Mouse (Mus musculus) embryonic facial prominence, embryonic 11.5 days (tissue): ENCODE data around the gene Mfap4. TPM values are rescaled to one million over a fixed set of nuclear protein-coding genes. Genes with fewer than 3 reads are reported as not detected.

Experiments used
- ATAC-seq: fragments of 200-750 bp; cut with Nextera tagmentation; replicated peaks from 2 replicates; pipeline ENCODE4 v1.8.0; 2017; ENCODE audit warnings: low read depth; ENCODE audit not compliant: insufficient number of reproducible peaks, low FRiP score, low TSS enrichment
- DNase-seq: peaks from one replicate; pipeline ENCODE4 v3.0.0-alpha.2; 2015; ENCODE audit warnings: low spot score
- H3K27ac ChIP-seq: fragments of 300-500 bp; sonication (generic); replicated peaks from 2 replicates; pipeline ENCODE4 v1.5.1; 2014; ENCODE audit warnings: mild to moderate bottlenecking, low read depth, low read length, control low read depth
- H3K27me3 ChIP-seq: fragments of 300-500 bp; sonication (generic); 2 replicates; pipeline ENCODE4 v1.6.1; 2014; ENCODE audit warnings: mild to moderate bottlenecking, low read length, moderate library complexity, mixed read lengths; ENCODE audit not compliant: control insufficient read depth, insufficient read depth
- H3K36me3 ChIP-seq: fragments of 300-500 bp; sonication (generic); replicated peaks from 2 replicates; pipeline ENCODE4 v1.6.1; 2014; ENCODE audit warnings: low read depth, mild to moderate bottlenecking, low read length, moderate library complexity, mixed read lengths; ENCODE audit not compliant: control insufficient read depth, insufficient read depth
- H3K4me1 ChIP-seq: fragments of 300-500 bp; sonication (generic); 2 replicates; pipeline ENCODE4 v1.6.1; 2014; ENCODE audit warnings: low read length, mixed read lengths; ENCODE audit not compliant: control insufficient read depth, insufficient read depth
- H3K4me2 ChIP-seq: fragments of 300-500 bp; sonication (generic); 2 replicates; pipeline ENCODE4 v1.6.1; 2014; ENCODE audit warnings: low read depth, mild to moderate bottlenecking, control low read depth, low read length, moderate library complexity
- H3K4me3 ChIP-seq: fragments of 300-500 bp; sonication (generic); 2 replicates; pipeline ENCODE4 v1.5.1; 2014; ENCODE audit warnings: low read depth, low read length, control low read depth
- H3K9ac ChIP-seq: fragments of 300-500 bp; sonication (generic); replicated peaks from 2 replicates; pipeline ENCODE4 v1.6.1; 2014; ENCODE audit warnings: mild to moderate bottlenecking, control low read depth, low read length
- H3K9me3 ChIP-seq: fragments of 300-500 bp; sonication (generic); replicated peaks from 2 replicates; pipeline ENCODE4 v1.6.1; 2016; ENCODE audit warnings: mild to moderate bottlenecking, low read length, inconsistent platforms, mixed read lengths; ENCODE audit not compliant: control insufficient read depth
- WGBS: fragments of 180-500 bp; shearing (Covaris S2); extraction: QIAGEN DNeasy Blood & Tissue Kit; methylation state at CpG from one replicate; pipeline ENCODE4 v1.1.7; 2014; 5-methylcytosine and 5-hydroxymethylcytosine counted together
- polyA plus RNA-seq: library from polyadenylated mRNA; unstranded; fragments of >200 nt; fragmentation: Nextera tagmentation; extraction: Ambion mirVana; gene quantifications from 2 replicates; pipeline ENCODE4 v1.2.1, GENCODE M21; 2014

Gene Mfap4
- polyA plus RNA-seq, 1 experiment from 2014 or later: 234 TPM

- Histone ChIP-seq H3K27ac (peak overlapping the region; percentile 79), H3K36me3 (peaks cover 11% of the 10 kb centered on the region; the same call in 1 of the 2 replicates), H3K4me1 (no peaks in the 10 kb centered on the region), H3K27me3 (no peaks in the 10 kb centered on the region), H3K9me3 (no peaks in the 10 kb centered on the region), H3K4me2 (peak overlapping the region; percentile 74), H3K4me3 (peak overlapping the region; percentile 89), H3K9ac (peak overlapping the region; percentile 88)
- ATAC-seq: peak; percentile 37
- no peak for DNase-seq
- 2% methylated on average over 46 of the region's 50 CpGs for WGBS
Measured at GRCm38 (mm10) chr11:61493525-61494128, 8.4 kb downstream of the Mfap4 start.

GRCm38 (mm10) chr11:61494129-61494997 lies 9.1 kb downstream of the Mfap4 start, which contains the start of gene Mapk7:
Gene Mapk7 (minus strand): TSS chr11:61494406.
- peak within 1 kb of the TSS; percentile 88 for H3K9ac ChIP-seq
- peak within 1 kb of the TSS; percentile 89 for H3K4me3 ChIP-seq
- no peaks in the 10 kb centered on the region for H3K9me3 ChIP-seq
- ATAC-seq (peak; percentile 94), DNase-seq (peak; percentile 100)
- H3K27me3 ChIP-seq: no peaks in the 10 kb centered on the region
- H3K4me1 ChIP-seq: no peaks in the 10 kb centered on the region
- H3K27ac ChIP-seq: peak within 1 kb of the TSS; percentile 82
- H3K4me2 ChIP-seq: peak within 1 kb of the TSS; percentile 74
- WGBS: under 1% methylated on average over 59 of the region's 62 CpGs
- H3K36me3 ChIP-seq: peaks cover 11% of the 10 kb centered on the region; the same call in 1 of the 2 replicates

- Histone ChIP-seq H3K36me3 (peaks cover 7% of the 10 kb centered on the region; the same call in 1 of the 2 replicates), H3K4me2 (no peak overlapping the region), H3K27ac (no peak overlapping the region), H3K4me3 (no peak overlapping the region), H3K4me1 (no peaks in the 10 kb centered on the region), H3K9ac (no peak overlapping the region), H3K27me3 (no peaks in the 10 kb centered on the region), H3K9me3 (no peaks in the 10 kb centered on the region)
- no peak for DNase-seq
- ATAC-seq: no peak
- WGBS: 91% methylated on average over 2 of the region's 2 CpGs
Measured at GRCm38 (mm10) chr11:61495528-61495927, 10.3 kb downstream of the Mfap4 start.

- no peak overlapping the region for H3K27ac ChIP-seq
- no peak for DNase-seq
- WGBS: 85% methylated on average over 1 of the region's 1 CpGs
- no peak for ATAC-seq
- no peaks in the 10 kb centered on the region for H3K9me3 ChIP-seq
- no peaks in the 10 kb centered on the region for H3K27me3 ChIP-seq
- no peaks in the 10 kb centered on the region for H3K4me1 ChIP-seq
- H3K4me2 ChIP-seq: no peak overlapping the region
- H3K9ac ChIP-seq: no peak overlapping the region
- H3K4me3 ChIP-seq: no peak overlapping the region
- no peaks in the 10 kb centered on the region for H3K36me3 ChIP-seq
Measured at GRCm38 (mm10) chr11:61497490-61497889, 12.3 kb downstream of the Mfap4 start.

GRCm38 (mm10) chr11:61498736-61499504 lies 13.7 kb downstream of the Mfap4 start:
- no peak overlapping the region for H3K27ac ChIP-seq
- H3K9me3 ChIP-seq: no peaks in the 10 kb centered on the region
- H3K4me2 ChIP-seq: no peak overlapping the region
- H3K27me3 ChIP-seq: no peaks in the 10 kb centered on the region
- DNase-seq (no peak), ATAC-seq (no peak)
- H3K9ac ChIP-seq: no peak overlapping the region
- WGBS: 67% methylated on average over 6 of the region's 6 CpGs
- H3K36me3 ChIP-seq: no peaks in the 10 kb centered on the region
- no peak overlapping the region for H3K4me3 ChIP-seq
- H3K4me1 ChIP-seq: no peaks in the 10 kb centered on the region

GRCm38 (mm10) chr11:61503933-61504332 lies 18.7 kb downstream of the Mfap4 start:
- Histone ChIP-seq H3K36me3 (no peaks in the 10 kb centered on the region), H3K4me3 (no peak overlapping the region), H3K27me3 (no peaks in the 10 kb centered on the region), H3K9ac (no peak overlapping the region), H3K4me1 (peaks cover 3% of the 10 kb centered on the region; the same call in 1 of the 2 replicates), H3K9me3 (no peaks in the 10 kb centered on the region), H3K27ac (no peak overlapping the region), H3K4me2 (no peak overlapping the region)
- WGBS: 61% methylated on average over 8 of the region's 8 CpGs
- ATAC-seq (no peak), DNase-seq (peak; percentile 25)

GRCm38 (mm10) chr11:61504713-61505257 lies 19.6 kb downstream of the Mfap4 start, which contains the start of gene B9d1:
Gene B9d1 (plus strand): TSS chr11:61505144.
- DNase-seq (peak; percentile 99), ATAC-seq (peak; percentile 87)
- peak within 1 kb of the TSS; percentile 67 for H3K4me2 ChIP-seq
- peak within 1 kb of the TSS; percentile 63 for H3K9ac ChIP-seq
- peak within 1 kb of the TSS; percentile 58 for H3K4me3 ChIP-seq
- no peak within 1 kb of the TSS; the same call in 1 of the 2 replicates for H3K27ac ChIP-seq
- H3K27me3 ChIP-seq: no peaks in the 10 kb centered on the region
- peaks cover 3% of the 10 kb centered on the region; the same call in 1 of the 2 replicates for H3K4me1 ChIP-seq
- H3K9me3 ChIP-seq: no peaks in the 10 kb centered on the region
- H3K36me3 ChIP-seq: no peaks in the 10 kb centered on the region
- under 1% methylated on average over 39 of the region's 39 CpGs for WGBS
